Mouse (Mus musculus): Measurements from ENCODE around the gene Pank2. TPM values are rescaled to one million over a fixed set of nuclear protein-coding genes. Genes with fewer than 3 reads are reported as not detected.

Pank2 gene
- polyA plus RNA-seq (2015; fragmentation: Nextera tagmentation; extraction: Ambion mirVana) = 32.4 and 35.1 TPM in 2 replicates

- ATAC-seq = peak; percentile 99
- Histone ChIP-seq H3K27me3 (replicated peaks; ENCODE audit: control insufficient read depth, insufficient read depth, low read length) (no peaks in the 10 kb centered on the region), H3K4me3 (ENCODE audit: low read depth, low read length) (peak within 1 kb of the TSS; percentile 89), H3K36me3 (ENCODE audit: control insufficient read depth, insufficient read depth) (no peaks in the 10 kb centered on the region), H3K4me1 (replicated peaks; ENCODE audit: control insufficient read depth, insufficient read depth, low read length) (peaks cover 6% of the 10 kb centered on the region), H3K9me3 (ENCODE audit: control insufficient read depth) (no peaks in the 10 kb centered on the region), H3K9ac (ENCODE audit: low read depth, low read length) (peak within 1 kb of the TSS; percentile 91), H3K4me2 (replicated peaks; ENCODE audit: low read depth) (peak within 1 kb of the TSS; percentile 76), H3K27ac (ENCODE audit: low read depth, low read length) (peak within 1 kb of the TSS; percentile 100)
- WGBS = 0% methylated on average over 43 of the region's 49 CpGs
- TF ChIP-seq CTCF (IDR thresholded peaks at IDR 0.05; ENCODE audit: low read depth) = peak; percentile 34; the same call in 1 of the 2 replicates
These were observed at the start of gene Pank2 for GRCm38 (mm10) chr2:131262213-131262672. Gene Pank2 (plus strand): TSS chr2:131262495.

GRCm38 (mm10) chr2:131213773-131214172 lies 48.5 kb upstream of the Pank2 start:
- Histone ChIP-seq H3K4me1 (replicated peaks; ENCODE audit: control insufficient read depth, insufficient read depth, low read length) (peaks cover 12% of the 10 kb centered on the region; the same call in 1 of the 2 replicates), H3K9me3 (ENCODE audit: control insufficient read depth) (no peaks in the 10 kb centered on the region), H3K4me2 (replicated peaks; ENCODE audit: low read depth) (no peak overlapping the region), H3K4me3 (ENCODE audit: low read depth, low read length) (no peak overlapping the region), H3K27me3 (replicated peaks; ENCODE audit: control insufficient read depth, insufficient read depth, low read length) (no peaks in the 10 kb centered on the region), H3K36me3 (ENCODE audit: control insufficient read depth, insufficient read depth) (peaks cover 6% of the 10 kb centered on the region; the same call in 1 of the 2 replicates), H3K27ac (ENCODE audit: low read depth, low read length) (peak overlapping the region; percentile 8; the same call in 1 of the 2 replicates), H3K9ac (ENCODE audit: low read depth, low read length) (no peak overlapping the region)
- ATAC-seq = no peak
- 55% methylated on average over 7 of the region's 7 CpGs for WGBS
- no peak for TF ChIP-seq CTCF (IDR thresholded peaks at IDR 0.05; ENCODE audit: low read depth)

- Histone ChIP-seq H3K36me3 (ENCODE audit: control insufficient read depth, insufficient read depth) (peaks cover 6% of the 10 kb centered on the region; the same call in 1 of the 2 replicates), H3K4me3 (ENCODE audit: low read depth, low read length) (no peak overlapping the region), H3K9ac (ENCODE audit: low read depth, low read length) (no peak overlapping the region), H3K27me3 (replicated peaks; ENCODE audit: control insufficient read depth, insufficient read depth, low read length) (no peaks in the 10 kb centered on the region), H3K27ac (ENCODE audit: low read depth, low read length) (peak overlapping the region; percentile 77), H3K4me1 (replicated peaks; ENCODE audit: control insufficient read depth, insufficient read depth, low read length) (peaks cover 6% of the 10 kb centered on the region; the same call in 1 of the 2 replicates), H3K9me3 (ENCODE audit: control insufficient read depth) (no peaks in the 10 kb centered on the region), H3K4me2 (replicated peaks; ENCODE audit: low read depth) (no peak overlapping the region)
- no peak for TF ChIP-seq CTCF (IDR thresholded peaks at IDR 0.05; ENCODE audit: low read depth)
- WGBS = 43% methylated on average over 7 of the region's 7 CpGs
- ATAC-seq = peak; percentile 63
These were observed 46.1 kb upstream of the Pank2 start for GRCm38 (mm10) chr2:131215941-131216858.

- no peak for ATAC-seq
- no peak overlapping the region for H3K4me3 ChIP-seq (ENCODE audit: low read depth, low read length)
- WGBS = 73% methylated on average over 4 of the region's 4 CpGs
These were observed 42.3 kb upstream of the Pank2 start for GRCm38 (mm10) chr2:131220030-131220429.

GRCm38 (mm10) chr2:131221853-131222515 lies 40.3 kb upstream of the Pank2 start:
- H3K9me3 ChIP-seq (ENCODE audit: control insufficient read depth) = no peaks in the 10 kb centered on the region
- no peaks in the 10 kb centered on the region for H3K27me3 ChIP-seq (replicated peaks; ENCODE audit: control insufficient read depth, insufficient read depth, low read length)
- H3K27ac ChIP-seq (ENCODE audit: low read depth, low read length) = peak overlapping the region; percentile 70
- TF ChIP-seq CTCF (IDR thresholded peaks at IDR 0.05; ENCODE audit: low read depth) = no peak
- no peak overlapping the region for H3K4me2 ChIP-seq (replicated peaks; ENCODE audit: low read depth)
- H3K4me3 ChIP-seq (ENCODE audit: low read depth, low read length) = no peak overlapping the region
- 32% methylated on average over 3 of the region's 3 CpGs for WGBS
- H3K36me3 ChIP-seq (ENCODE audit: control insufficient read depth, insufficient read depth) = no peaks in the 10 kb centered on the region
- peak; percentile 77 for ATAC-seq
- H3K9ac ChIP-seq (ENCODE audit: low read depth, low read length) = no peak overlapping the region
- 0 out of 2 replicates have a peak, but pooled peaks cover 2% of the 10 kb centered on the region for H3K4me1 ChIP-seq (replicated peaks; ENCODE audit: control insufficient read depth, insufficient read depth, low read length)

More at GRCm38 (mm10) chr2:131220030-131220429, 42.3 kb upstream of the Pank2 start:
- Histone ChIP-seq H3K36me3 (ENCODE audit: control insufficient read depth, insufficient read depth) (no peaks in the 10 kb centered on the region), H3K27ac (ENCODE audit: low read depth, low read length) (no peak overlapping the region), H3K4me1 (replicated peaks; ENCODE audit: control insufficient read depth, insufficient read depth, low read length) (0 out of 2 replicates have a peak, but pooled peaks cover 2% of the 10 kb centered on the region), H3K4me2 (replicated peaks; ENCODE audit: low read depth) (no peak overlapping the region), H3K27me3 (replicated peaks; ENCODE audit: control insufficient read depth, insufficient read depth, low read length) (no peaks in the 10 kb centered on the region), H3K9me3 (ENCODE audit: control insufficient read depth) (no peaks in the 10 kb centered on the region), H3K9ac (ENCODE audit: low read depth, low read length) (no peak overlapping the region)
- no peak for TF ChIP-seq CTCF (IDR thresholded peaks at IDR 0.05; ENCODE audit: low read depth)

- WGBS = 19% methylated on average over 5 of the region's 5 CpGs
- Histone ChIP-seq H3K9me3 (ENCODE audit: control insufficient read depth) (no peaks in the 10 kb centered on the region), H3K27ac (ENCODE audit: low read depth, low read length) (peak overlapping the region; percentile 54), H3K4me2 (replicated peaks; ENCODE audit: low read depth) (no peak overlapping the region), H3K9ac (ENCODE audit: low read depth, low read length) (no peak overlapping the region), H3K4me1 (replicated peaks; ENCODE audit: control insufficient read depth, insufficient read depth, low read length) (0 out of 2 replicates have a peak, but pooled peaks cover 2% of the 10 kb centered on the region), H3K4me3 (ENCODE audit: low read depth, low read length) (no peak overlapping the region), H3K27me3 (replicated peaks; ENCODE audit: control insufficient read depth, insufficient read depth, low read length) (no peaks in the 10 kb centered on the region), H3K36me3 (ENCODE audit: control insufficient read depth, insufficient read depth) (no peaks in the 10 kb centered on the region)
- ATAC-seq = no peak
- TF ChIP-seq CTCF (IDR thresholded peaks at IDR 0.05; ENCODE audit: low read depth) = no peak
These were observed 39.7 kb upstream of the Pank2 start for GRCm38 (mm10) chr2:131222562-131222961.
